Mouse (Mus musculus): ENCODE data around the gene Dspp.
A peak's percentile ranks its signal among the peaks of the same experiment; 100 is the strongest.

The Dspp gene

GRCm38 (mm10) chr5:104170412-104170811 lies at the start of gene Dspp:
Dspp (plus strand) TSS chr5:104170712.
- DNase-seq (ENCODE audit: low read depth, low spot score): no peak

- DNase-seq (ENCODE audit: low read depth, low spot score): no peak
Observed at GRCm38 (mm10) chr5:104124016-104124658, 46.4 kb upstream of the Dspp start.

GRCm38 (mm10) chr5:104126561-104127320 lies 43.8 kb upstream of the Dspp start:
- DNase-seq (ENCODE audit: low read depth, low spot score): peak; percentile 23

- DNase-seq (ENCODE audit: low read depth, low spot score): no peak
Observed at GRCm38 (mm10) chr5:104127351-104127750, 43.2 kb upstream of the Dspp start.

GRCm38 (mm10) chr5:104128281-104129031 lies 42.1 kb upstream of the Dspp start:
- no peak for DNase-seq (ENCODE audit: low read depth, low spot score)

GRCm38 (mm10) chr5:104130891-104131290 lies 39.6 kb upstream of the Dspp start:
- no peak for DNase-seq (ENCODE audit: low read depth, low spot score)

- peak; percentile 43 for DNase-seq (ENCODE audit: low read depth, low spot score)
Observed at GRCm38 (mm10) chr5:104131544-104131943, 39.0 kb upstream of the Dspp start.

GRCm38 (mm10) chr5:104133752-104134151 lies 36.8 kb upstream of the Dspp start:
- DNase-seq (ENCODE audit: low read depth, low spot score): no peak

- no peak for DNase-seq (ENCODE audit: low read depth, low spot score)
Observed at GRCm38 (mm10) chr5:104137920-104138541, 32.5 kb upstream of the Dspp start.

- no peak for DNase-seq (ENCODE audit: low read depth, low spot score)
Observed at GRCm38 (mm10) chr5:104141067-104141466, 29.4 kb upstream of the Dspp start.

- no peak for DNase-seq (ENCODE audit: low read depth, low spot score)
Observed at GRCm38 (mm10) chr5:104144057-104144456, 26.5 kb upstream of the Dspp start.

- no peak for DNase-seq (ENCODE audit: low read depth, low spot score)
Observed at GRCm38 (mm10) chr5:104149349-104149748, 21.2 kb upstream of the Dspp start.

- DNase-seq (ENCODE audit: low read depth, low spot score): no peak
Observed at GRCm38 (mm10) chr5:104150196-104150595, 20.3 kb upstream of the Dspp start.

GRCm38 (mm10) chr5:104157701-104158100 lies 12.8 kb upstream of the Dspp start:
- DNase-seq (ENCODE audit: low read depth, low spot score): no peak

GRCm38 (mm10) chr5:104158332-104159052 lies 12.0 kb upstream of the Dspp start:
- no peak for DNase-seq (ENCODE audit: low read depth, low spot score)

GRCm38 (mm10) chr5:104160581-104160980 lies 9.9 kb upstream of the Dspp start:
- DNase-seq (ENCODE audit: low read depth, low spot score): no peak

- no peak for DNase-seq (ENCODE audit: low read depth, low spot score)
Observed at GRCm38 (mm10) chr5:104161390-104161789, 9.1 kb upstream of the Dspp start.

- no peak for DNase-seq (ENCODE audit: low read depth, low spot score)
Observed at GRCm38 (mm10) chr5:104163536-104163935, 7.0 kb upstream of the Dspp start.

GRCm38 (mm10) chr5:104173094-104173493 lies 2.6 kb downstream of the Dspp start:
- DNase-seq (ENCODE audit: low read depth, low spot score): peak; percentile 24

GRCm38 (mm10) chr5:104183743-104184142 lies 13.2 kb downstream of the Dspp start:
- no peak for DNase-seq (ENCODE audit: low read depth, low spot score)

- no peak for DNase-seq (ENCODE audit: low read depth, low spot score)
Observed at GRCm38 (mm10) chr5:104187281-104187680, 16.8 kb downstream of the Dspp start.

All from ZHBTc4 (cell line).